Mouse (Mus musculus): ENCODE results near the gene Rab5if.
"Not testable (repeated sequence)": the region's sequence is repeated elsewhere in the genome, so short reads cannot be mapped to it uniquely, and the experiment has no call there.

Rab5if gene

GRCm38 (mm10) chr2:156856311-156856710 lies 6.6 kb upstream of the Rab5if start:
- DNase-seq: no peak

- DNase-seq: no peak
Observed at GRCm38 (mm10) chr2:156857385-156857791, 5.5 kb upstream of the Rab5if start.

GRCm38 (mm10) chr2:156857835-156858234 lies 5.1 kb upstream of the Rab5if start, which contains the start of gene 4930518I15Rik:
TSS of gene 4930518I15Rik (minus strand) at chr2:156857946.
- DNase-seq: no peak

- no peak for DNase-seq
Observed at GRCm38 (mm10) chr2:156858671-156859070, 4.3 kb upstream of the Rab5if start.

- DNase-seq: peak; percentile 52
Observed at GRCm38 (mm10) chr2:156862041-156862717, 749 bp upstream of the Rab5if start.

GRCm38 (mm10) chr2:156863487-156864160 lies 696 bp downstream of the Rab5if start:
- peak; percentile 72 for DNase-seq

- DNase-seq: no peak
Observed at GRCm38 (mm10) chr2:156864481-156864880, 1.6 kb downstream of the Rab5if start.

GRCm38 (mm10) chr2:156868994-156869393 lies 6.1 kb downstream of the Rab5if start:
- DNase-seq: no peak

- DNase-seq: no peak
Observed at GRCm38 (mm10) chr2:156869554-156869953, 6.6 kb downstream of the Rab5if start.

GRCm38 (mm10) chr2:156870519-156870918 lies 7.6 kb downstream of the Rab5if start:
- peak; percentile 27 for DNase-seq

GRCm38 (mm10) chr2:156873629-156874028 lies 10.7 kb downstream of the Rab5if start:
- peak; percentile 75 for DNase-seq

- peak; percentile 16 for DNase-seq
Observed at GRCm38 (mm10) chr2:156874047-156874759, 11.3 kb downstream of the Rab5if start.

- DNase-seq: no peak
Observed at GRCm38 (mm10) chr2:156874760-156875510, 12.0 kb downstream of the Rab5if start.

- DNase-seq: peak; percentile 34
Observed at GRCm38 (mm10) chr2:156877726-156878125, 14.8 kb downstream of the Rab5if start.

- DNase-seq: peak; percentile 48
Observed at GRCm38 (mm10) chr2:156879541-156879940, 16.6 kb downstream of the Rab5if start.

GRCm38 (mm10) chr2:156882431-156883001 lies 19.6 kb downstream of the Rab5if start:
- DNase-seq: peak; percentile 90

- DNase-seq: peak; percentile 71
Observed at GRCm38 (mm10) chr2:156884396-156885211, 21.7 kb downstream of the Rab5if start.

- DNase-seq: not testable (repeated sequence)
Observed at GRCm38 (mm10) chr2:156885666-156886065, 22.7 kb downstream of the Rab5if start.

GRCm38 (mm10) chr2:156886084-156886631 lies 23.2 kb downstream of the Rab5if start:
- no peak for DNase-seq

- DNase-seq: no peak
Observed at GRCm38 (mm10) chr2:156887017-156887416, 24.1 kb downstream of the Rab5if start, which contains the start of gene Sla2. TSS of gene Sla2 (minus strand) at chr2:156887192.

- DNase-seq: no peak
Observed at GRCm38 (mm10) chr2:156888490-156888889, 25.6 kb downstream of the Rab5if start.

Data from liver (tissue).